Mouse (Mus musculus): Measurements from ENCODE around the gene Gch1.

The Gch1 gene

DNA sequence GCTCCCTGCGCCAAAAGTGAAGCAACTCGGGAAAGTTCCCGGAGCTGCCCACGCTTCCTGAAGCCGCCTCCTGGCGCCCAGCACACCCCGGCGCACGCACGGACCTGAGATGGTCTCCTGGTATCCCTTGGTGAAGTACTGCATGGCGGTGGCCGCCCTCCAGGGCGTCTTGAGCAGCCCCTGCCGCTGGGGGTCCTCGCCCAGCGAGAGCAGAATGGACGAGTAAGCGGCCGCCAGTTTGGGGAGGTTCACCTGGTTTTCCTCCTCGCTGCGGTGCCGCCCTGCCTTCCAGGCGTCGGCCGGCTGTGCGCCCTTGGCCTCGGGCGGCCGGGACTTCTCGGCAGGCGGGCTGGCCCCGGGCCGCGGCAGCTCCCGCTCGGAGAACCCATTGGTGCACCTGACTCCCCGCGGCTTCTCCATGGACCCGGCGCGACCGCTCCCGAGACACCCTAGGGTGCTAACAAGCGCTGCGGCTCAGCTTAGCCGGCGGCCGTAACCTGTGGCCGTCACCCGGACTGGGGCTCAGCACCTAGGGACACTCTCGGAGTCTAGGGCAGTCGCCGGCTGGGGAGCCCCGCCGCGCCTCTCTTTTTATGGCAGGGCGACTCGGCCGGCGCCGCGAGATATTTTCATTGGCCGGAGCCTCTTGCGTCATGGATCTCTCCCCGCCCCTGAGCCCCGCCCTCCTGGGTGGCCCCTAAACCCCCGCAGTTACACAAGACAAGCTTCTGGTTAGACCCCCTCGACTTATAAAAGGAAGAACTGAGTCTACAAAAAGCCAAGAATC lies at the start of gene Gch1:
TSS of gene Gch1 (minus strand) at position 566 of the 787 bp plus-strand sequence.
- peak; percentile 99 for DNase-seq

GRCm38 (mm10) chr14:47237286-47237685 lies 48.1 kb upstream of the Gch1 start:
- DNase-seq, result no peak

- DNase-seq, result peak; percentile 72
Measured at GRCm38 (mm10) chr14:47236491-47236890, 47.3 kb upstream of the Gch1 start.

GRCm38 (mm10) chr14:47234526-47235250 lies 45.5 kb upstream of the Gch1 start:
- peak; percentile 81 for DNase-seq

DNA sequence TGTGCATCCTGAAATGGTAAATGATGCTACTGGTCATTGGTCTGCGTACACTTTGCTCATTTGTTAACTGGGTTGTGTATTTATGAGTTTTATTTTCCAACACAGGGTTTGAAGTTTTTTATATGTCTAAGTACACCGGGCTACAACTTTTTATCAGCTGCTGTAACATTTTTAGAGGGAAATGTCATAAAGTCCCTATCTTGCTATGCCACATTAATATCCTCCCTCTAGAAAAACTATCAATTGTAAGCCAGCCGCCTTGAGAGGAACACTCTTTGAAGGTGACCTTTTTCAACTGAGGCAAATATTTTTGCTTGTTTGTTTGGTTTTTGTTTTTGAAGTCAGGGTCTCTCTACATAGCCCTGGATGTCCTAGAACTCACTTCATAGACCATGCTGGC lies 44.8 kb upstream of the Gch1 start:
- DNase-seq, result peak; percentile 15

DNA sequence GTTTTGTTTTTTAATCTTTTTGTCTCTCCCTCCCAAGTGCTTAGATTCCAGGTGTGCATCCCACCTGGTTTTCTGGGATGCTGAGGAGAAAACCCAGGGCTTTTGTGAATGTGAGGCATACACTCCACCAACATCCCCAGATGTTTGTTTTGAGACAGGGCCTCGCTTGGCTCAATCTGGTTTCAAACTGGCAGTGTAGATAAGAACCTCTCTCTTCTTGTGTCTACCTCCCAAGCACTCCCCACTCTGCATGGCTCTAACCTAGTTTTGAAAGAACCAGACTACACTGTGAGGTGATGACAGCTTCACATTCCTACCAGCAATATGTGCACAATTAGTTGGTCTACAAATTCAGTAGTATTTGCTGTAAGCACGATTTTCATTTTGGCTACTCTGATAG lies 44.4 kb upstream of the Gch1 start:
- peak; percentile 7 for DNase-seq

- DNase-seq, result peak; percentile 52
Measured at GRCm38 (mm10) chr14:47229796-47230376, 40.7 kb upstream of the Gch1 start.

- peak; percentile 74 for DNase-seq
Measured at GRCm38 (mm10) chr14:47225931-47226330, 36.7 kb upstream of the Gch1 start.

DNA sequence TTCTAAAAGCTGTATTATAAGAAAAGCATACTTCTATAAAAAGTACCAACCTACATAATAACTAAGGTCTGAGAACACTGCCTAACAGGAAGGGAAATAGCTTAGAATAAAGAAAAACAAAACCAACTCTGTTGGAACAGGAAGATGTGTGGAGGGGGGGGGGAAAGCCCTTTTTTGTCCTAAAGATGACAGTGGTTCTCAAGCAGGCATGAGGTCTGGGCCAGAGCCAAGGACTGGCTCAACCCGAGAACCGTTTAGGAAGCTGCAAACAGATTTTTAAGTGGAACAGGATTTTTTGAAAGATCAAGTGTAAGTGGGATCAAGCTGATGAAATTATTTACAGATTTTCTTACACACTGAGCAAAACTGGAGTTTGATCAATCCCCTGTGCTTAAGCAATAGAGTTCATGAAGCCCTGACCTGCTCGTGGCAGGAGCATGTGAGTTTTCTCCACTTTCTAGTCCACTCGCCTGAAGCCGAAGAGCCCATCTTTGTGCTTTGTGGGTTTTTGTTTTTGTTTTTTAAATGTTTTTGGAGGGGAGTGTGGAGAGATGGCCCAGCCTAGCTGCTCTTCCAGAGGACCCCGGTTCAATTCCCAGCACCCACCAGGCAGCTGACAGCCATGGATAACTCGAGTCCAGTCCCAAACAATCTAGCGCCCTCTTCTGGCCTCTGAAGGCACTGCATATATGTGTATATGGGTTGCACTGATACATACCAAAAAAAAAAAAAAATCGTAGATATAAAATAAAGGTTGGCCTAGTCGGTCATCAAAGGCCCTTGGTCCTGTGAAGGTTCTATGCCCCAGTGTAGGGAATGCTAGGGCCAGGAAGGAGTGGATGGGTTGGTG lies 35.5 kb upstream of the Gch1 start:
- DNase-seq, result peak; percentile 63

- peak; percentile 54 for DNase-seq
Measured at GRCm38 (mm10) chr14:47222631-47223450, 33.6 kb upstream of the Gch1 start.

GRCm38 (mm10) chr14:47221567-47221966 lies 32.4 kb upstream of the Gch1 start:
- DNase-seq, result peak; percentile 83

DNA sequence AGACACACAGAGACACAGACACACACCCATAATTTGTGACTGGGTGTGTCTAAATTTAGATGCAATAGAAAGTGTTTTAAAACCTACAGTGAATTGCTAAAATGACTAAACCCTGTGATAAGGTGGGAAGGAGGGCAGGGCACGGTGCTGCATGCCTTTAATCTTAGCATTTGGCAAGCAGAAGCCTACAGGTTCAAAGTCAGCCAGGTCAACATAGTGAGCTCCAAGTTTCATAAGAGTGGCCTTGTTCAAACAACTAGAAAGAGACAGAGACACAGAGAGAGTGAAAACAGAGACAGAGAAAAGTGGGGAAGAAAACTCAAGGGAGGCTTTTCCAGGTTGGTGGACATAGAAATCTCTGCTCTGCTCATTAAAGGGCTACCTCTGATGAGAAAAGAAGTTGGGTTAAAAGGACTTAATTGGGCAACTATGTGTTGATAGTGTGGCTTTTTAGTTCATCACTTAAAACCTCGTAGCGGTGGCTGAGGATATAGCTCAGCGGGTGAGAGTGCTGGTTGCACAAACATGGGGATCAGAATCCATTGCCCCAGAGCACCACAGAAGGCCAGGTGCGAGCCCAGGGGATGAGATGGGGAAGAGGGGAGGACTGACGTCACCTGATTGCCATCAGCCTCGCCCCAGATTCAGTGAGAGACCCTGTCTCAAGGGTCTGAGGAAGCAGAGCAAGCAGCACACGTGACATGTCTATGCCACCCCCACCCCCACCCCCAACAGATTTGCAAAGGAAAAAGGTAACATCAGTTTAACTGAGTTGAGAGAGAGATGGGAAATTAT lies 31.2 kb upstream of the Gch1 start:
- DNase-seq, result peak; percentile 55

- DNase-seq, result peak; percentile 62
Measured at GRCm38 (mm10) chr14:47218766-47219606, 29.8 kb upstream of the Gch1 start.

- peak; percentile 78 for DNase-seq
Measured at GRCm38 (mm10) chr14:47216541-47216940, 27.3 kb upstream of the Gch1 start.

GRCm38 (mm10) chr14:47214367-47214766 lies 25.2 kb upstream of the Gch1 start:
- DNase-seq, result peak; percentile 68

- DNase-seq, result peak; percentile 78
Measured at GRCm38 (mm10) chr14:47213305-47213704, 24.1 kb upstream of the Gch1 start.

DNA sequence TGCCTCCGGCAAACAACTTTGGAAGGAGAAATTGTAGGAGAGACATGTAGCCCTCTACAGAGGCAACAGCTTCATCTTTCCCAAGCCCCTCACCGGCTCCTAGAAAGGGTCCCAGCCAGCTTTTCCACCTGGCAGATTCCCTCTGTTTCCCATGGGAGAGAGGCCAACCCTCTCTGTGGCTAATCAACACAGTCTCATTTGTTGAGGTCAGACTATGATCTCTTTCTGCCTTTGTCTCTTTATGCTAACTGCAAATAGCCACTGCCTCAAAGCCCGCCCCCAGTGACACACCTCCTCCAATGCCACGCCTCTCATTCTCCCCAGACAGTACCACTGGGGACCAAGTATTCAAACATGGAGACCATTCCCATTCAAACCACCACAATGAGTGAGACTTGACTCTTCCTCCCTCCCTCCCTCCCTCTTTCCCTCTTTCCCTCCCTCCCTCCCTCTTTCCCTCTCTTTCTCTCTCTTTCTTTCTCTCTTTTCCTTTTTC lies 20.5 kb upstream of the Gch1 start:
- DNase-seq, result peak; percentile 78

DNA sequence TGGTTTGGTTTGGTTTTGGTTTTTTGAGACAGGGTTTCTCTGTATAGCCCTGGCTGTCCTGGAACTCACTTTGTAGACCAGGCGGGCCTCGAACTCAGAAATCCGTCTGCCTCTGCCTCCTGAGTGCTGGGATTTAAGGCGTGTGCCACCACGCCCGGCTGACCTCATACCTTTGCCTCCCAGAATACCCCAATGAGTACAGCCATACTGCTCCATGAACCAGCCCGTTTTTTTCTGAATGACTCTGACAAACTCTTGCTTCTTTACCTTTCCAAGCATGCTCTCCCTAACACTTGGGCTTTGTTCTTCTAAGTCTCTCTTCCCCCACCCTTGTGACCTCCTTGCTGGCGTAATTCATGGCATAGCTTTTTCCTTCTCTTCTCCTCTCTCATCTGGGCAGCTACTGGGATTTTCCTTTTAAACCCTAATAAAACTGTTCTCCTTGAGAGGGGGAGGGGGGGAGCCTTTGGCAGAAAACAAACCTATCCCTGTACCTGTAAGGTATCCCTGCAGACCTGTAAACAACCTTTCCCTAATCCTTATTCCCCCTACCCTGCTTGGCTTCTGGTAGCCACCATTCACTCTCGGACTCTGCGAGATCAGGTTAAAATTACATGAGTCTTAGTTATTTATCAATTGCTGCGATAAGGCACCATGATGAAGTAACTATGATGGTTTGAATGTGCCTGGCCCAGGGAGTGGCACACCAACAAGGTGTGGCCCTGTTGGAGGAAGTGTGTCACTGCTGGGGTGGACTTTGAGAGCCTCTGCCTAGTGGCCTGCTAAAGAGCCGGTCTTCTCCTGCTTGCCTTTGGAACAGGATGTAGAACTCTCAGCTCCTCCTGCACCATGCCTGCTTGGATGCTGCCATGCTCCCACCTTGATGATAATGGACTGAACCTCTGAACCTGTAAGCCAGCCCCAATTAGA lies 19.6 kb upstream of the Gch1 start:
- DNase-seq, result peak; percentile 76

- DNase-seq, result peak; percentile 86
Measured at GRCm38 (mm10) chr14:47206601-47207000, 17.4 kb upstream of the Gch1 start.

Data from heart, adult 11 months (tissue).